Mouse (Mus musculus) heart, adult 2 months (tissue): ENCODE measurements around the gene Pde4c. TPM values are rescaled to one million over a fixed set of nuclear protein-coding genes. Genes with fewer than 3 reads are reported as not detected.

ENCODE experiments used
- DNase-seq, 2 experiments: peaks; one replicate each; pipeline ENCODE4 v3.0.0; 2021
- H3K27ac ChIP-seq: fragments of 200-600 bp; 2 replicates; pipeline ENCODE4 v1.8.1; 2022
- H3K27me3 ChIP-seq: fragments of 200-500 bp; 2 replicates; pipeline ENCODE4 v1.6.1; 2012; ENCODE audit warnings: mild to moderate bottlenecking, low read length, inconsistent platforms, mixed read lengths; ENCODE audit not compliant: control insufficient read depth, insufficient read depth
- H3K36me3 ChIP-seq: fragments of 200-500 bp; 2 replicates; pipeline ENCODE4 v1.6.1; 2012; ENCODE audit warnings: low read length, inconsistent platforms; ENCODE audit not compliant: control insufficient read depth, insufficient read depth
- H3K4me1 ChIP-seq: fragments of 200-500 bp; 2 replicates; pipeline ENCODE4 v1.6.1; 2011; ENCODE audit warnings: low read length; ENCODE audit not compliant: control insufficient read depth, insufficient read depth
- H3K4me3 ChIP-seq: fragments of 200-600 bp; 2 replicates; pipeline ENCODE4 v1.8.1; 2022
- H3K79me2 ChIP-seq: fragments of 200-500 bp; replicated peaks from 2 replicates; pipeline ENCODE4 v1.6.1; 2012; ENCODE audit warnings: mild to moderate bottlenecking, inconsistent platforms, low read length, moderate library complexity, mixed read lengths; ENCODE audit not compliant: control insufficient read depth, insufficient read depth
- H3K9ac ChIP-seq: fragments of 200-500 bp; 2 replicates; pipeline ENCODE4 v1.6.1; 2012; ENCODE audit warnings: low read depth, mild to moderate bottlenecking, control low read depth, inconsistent platforms, low read length, mixed read lengths
- CTCF ChIP-seq: fragments of 200-600 bp; IDR thresholded peaks from 2 replicates; pipeline ENCODE4 v1.8.1; 2022; ENCODE audit warnings: antibody characterized with exemption, mild to moderate bottlenecking, moderate library complexity
- EP300 ChIP-seq: fragments of 200-500 bp; IDR thresholded peaks from 2 replicates; pipeline ENCODE4 v1.6.1; 2011; ENCODE audit warnings: low read depth, low read length, control low read depth; ENCODE audit not compliant: insufficient read depth
- POLR2A ChIP-seq: fragments of 200-500 bp; IDR thresholded peaks from 2 replicates; pipeline ENCODE4 v1.6.1; 2011; ENCODE audit warnings: mild to moderate bottlenecking, low read depth, low read length, control low read depth; ENCODE audit not compliant: insufficient read depth
- WGBS: fragments of 180-500 bp; shearing (Covaris S2); methylation state at CpG from one replicate; pipeline ENCODE4 v1.1.7; 2018; 5-methylcytosine and 5-hydroxymethylcytosine counted together
- intact Hi-C: fragments of 180-260 bp; cut with DNase I; formaldehyde crosslinking; loops from one replicate; pipeline ENCODE4 v1.15.1; 2025
- polyA plus RNA-seq: library from polyadenylated mRNA; depleted of rRNA; stranded (reverse); fragments of >200 nt; gene quantifications from 2 replicates; pipeline ENCODE4 v1.2.3, GENCODE M21; 2012
- total RNA-seq, 2 experiments: library from RNA; stranded (reverse); gene quantifications; 2 replicates each; pipeline ENCODE4 v1.2.3; 2021

Gene Pde4c
- total and polyA plus RNA-seq, 3 experiments = 2.3 to 11.0 (median 2.7) TPM

GRCm38 (mm10) chr8:70687576-70687975 lies 35.9 kb upstream of the Pde4c start:
- WGBS = 25% methylated on average over 8 of the region's 8 CpGs
- Histone ChIP-seq H3K27me3 (no peaks in the 10 kb centered on the region), H3K27ac (peak overlapping the region; percentile 62), H3K4me3 (no peak overlapping the region), H3K79me2 (no peaks in the 10 kb centered on the region), H3K36me3 (no peaks in the 10 kb centered on the region), H3K9ac (no peak overlapping the region), H3K4me1 (peaks cover 10% of the 10 kb centered on the region)
- peak; percentile 76 to 82 for DNase-seq
- intact Hi-C loops = no loop called here
- TF ChIP-seq EP300 (0 out of 2 replicates have a peak, but pooled peaks have one; percentile 9), POLR2A (no peak), CTCF (no peak)

- intact Hi-C loops = no loop called here
- 79% methylated on average over 3 of the region's 3 CpGs for WGBS
- peaks cover 10% of the 10 kb centered on the region for H3K4me1 ChIP-seq
- peak overlapping the region; percentile 62; the same call in 1 of the 2 replicates for H3K27ac ChIP-seq
- no peak overlapping the region for H3K9ac ChIP-seq
- TF ChIP-seq POLR2A (no peak), CTCF (no peak), EP300 (no peak)
- DNase-seq = no peak
- no peaks in the 10 kb centered on the region for H3K36me3 ChIP-seq
- no peaks in the 10 kb centered on the region for H3K27me3 ChIP-seq
- no peak overlapping the region for H3K4me3 ChIP-seq
- no peaks in the 10 kb centered on the region for H3K79me2 ChIP-seq
These were observed 35.4 kb upstream of the Pde4c start for GRCm38 (mm10) chr8:70688136-70688535.

- Histone ChIP-seq H3K9ac (no peak overlapping the region), H3K79me2 (no peaks in the 10 kb centered on the region), H3K27me3 (no peaks in the 10 kb centered on the region), H3K4me3 (no peak overlapping the region), H3K4me1 (peaks cover 10% of the 10 kb centered on the region), H3K27ac (no peak overlapping the region), H3K36me3 (no peaks in the 10 kb centered on the region)
- no peak for DNase-seq
- TF ChIP-seq POLR2A (no peak), EP300 (no peak), CTCF (no peak)
- 55% methylated on average over 5 of the region's 5 CpGs for WGBS
- intact Hi-C loops = no loop called here
These were observed 33.6 kb upstream of the Pde4c start for GRCm38 (mm10) chr8:70689892-70690390.

- no peak overlapping the region for H3K4me3 ChIP-seq
- H3K4me1 ChIP-seq = peaks cover 13% of the 10 kb centered on the region
- DNase-seq = no peak
- H3K27ac ChIP-seq = no peak overlapping the region
- H3K27me3 ChIP-seq = no peaks in the 10 kb centered on the region
- 94% methylated on average over 4 of the region's 4 CpGs for WGBS
- no peaks in the 10 kb centered on the region for H3K79me2 ChIP-seq
- intact Hi-C loops = no loop called here
- H3K36me3 ChIP-seq = no peaks in the 10 kb centered on the region
- TF ChIP-seq POLR2A = no peak
- no peak for TF ChIP-seq EP300
- no peak for TF ChIP-seq CTCF
- H3K9ac ChIP-seq = no peak overlapping the region
These were observed 32.3 kb upstream of the Pde4c start for GRCm38 (mm10) chr8:70691230-70691629.

GRCm38 (mm10) chr8:70691727-70692231 lies 31.7 kb upstream of the Pde4c start:
- no peaks in the 10 kb centered on the region for H3K36me3 ChIP-seq
- no peak overlapping the region for H3K27ac ChIP-seq
- WGBS = 12% methylated on average over 18 of the region's 20 CpGs
- H3K4me1 ChIP-seq = peaks cover 13% of the 10 kb centered on the region
- no peak overlapping the region for H3K4me3 ChIP-seq
- H3K79me2 ChIP-seq = no peaks in the 10 kb centered on the region
- H3K27me3 ChIP-seq = no peaks in the 10 kb centered on the region
- intact Hi-C loops = no loop called here
- DNase-seq = no peak
- TF ChIP-seq EP300 = no peak
- no peak for TF ChIP-seq CTCF
- TF ChIP-seq POLR2A = no peak
- H3K9ac ChIP-seq = no peak overlapping the region

GRCm38 (mm10) chr8:70693636-70694035 lies 29.9 kb upstream of the Pde4c start:
- Histone ChIP-seq H3K36me3 (peaks cover 2% of the 10 kb centered on the region; the same call in 1 of the 2 replicates), H3K27ac (no peak overlapping the region), H3K79me2 (no peaks in the 10 kb centered on the region), H3K4me1 (peaks cover 12% of the 10 kb centered on the region), H3K27me3 (no peaks in the 10 kb centered on the region), H3K9ac (no peak overlapping the region), H3K4me3 (no peak overlapping the region)
- TF ChIP-seq POLR2A (0 out of 2 replicates have a peak, but pooled peaks have one; percentile 10), EP300 (no peak), CTCF (no peak)
- 27% methylated on average over 5 of the region's 5 CpGs for WGBS
- intact Hi-C loops = no loop called here
- no peak for DNase-seq
